Mouse (Mus musculus) heart, adult 2 months (tissue): ENCODE measurements around the gene Acp2.

Experiments
- EP300 ChIP-seq: fragments of 200-500 bp; IDR thresholded peaks from 2 replicates; pipeline ENCODE4 v1.6.1; 2011; ENCODE audit warnings: low read depth, low read length, control low read depth; ENCODE audit not compliant: insufficient read depth
- POLR2A ChIP-seq: fragments of 200-500 bp; IDR thresholded peaks from 2 replicates; pipeline ENCODE4 v1.6.1; 2011; ENCODE audit warnings: mild to moderate bottlenecking, low read depth, low read length, control low read depth; ENCODE audit not compliant: insufficient read depth

DNA sequence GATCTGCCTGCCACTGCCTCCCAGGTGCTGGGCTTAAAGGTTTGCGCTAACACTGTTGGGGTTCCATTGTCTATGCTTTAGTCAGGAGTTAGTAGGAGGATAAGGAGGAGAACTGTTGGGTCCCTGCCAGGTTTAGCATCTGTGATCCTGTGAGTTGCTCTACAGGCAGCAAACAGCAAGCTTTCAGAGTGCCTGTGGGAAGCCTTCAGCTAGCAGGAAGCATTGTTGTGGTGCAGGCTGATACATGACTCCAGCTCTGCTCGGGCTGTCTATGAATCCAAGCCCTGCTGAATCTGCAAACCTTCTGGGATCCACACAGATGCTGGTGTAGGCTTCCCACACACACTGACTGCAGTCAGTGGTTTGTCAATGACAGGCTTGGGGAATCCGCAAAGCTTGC, 40.7 kb downstream of the Acp2 start:
- no peak for TF ChIP-seq POLR2A
- TF ChIP-seq EP300 = no peak
